Mouse (Mus musculus): ENCODE results near the gene Ddn.

Gene Ddn

GRCm38 (mm10) chr15:98809390-98809789 lies at the start of gene Ddn:
Ddn (minus strand) TSS chr15:98809490.
- in situ Hi-C loops (cut with MboI, MseI), result no loop called here

GRCm38 (mm10) chr15:98854214-98854613 lies 44.9 kb upstream of the Ddn start:
- in situ Hi-C loops (cut with MboI, MseI), result loop anchor here (25.0 kb wide), 1 partner anchor 908 kb away; the partner anchor contains the start of gene Cers5

GRCm38 (mm10) chr15:98853161-98853937 lies 44.1 kb upstream of the Ddn start:
- in situ Hi-C loops (cut with MboI, MseI), result loop anchor here (25.0 kb wide), 1 partner anchor 909 kb away; the partner anchor contains the start of gene Cers5

DNA sequence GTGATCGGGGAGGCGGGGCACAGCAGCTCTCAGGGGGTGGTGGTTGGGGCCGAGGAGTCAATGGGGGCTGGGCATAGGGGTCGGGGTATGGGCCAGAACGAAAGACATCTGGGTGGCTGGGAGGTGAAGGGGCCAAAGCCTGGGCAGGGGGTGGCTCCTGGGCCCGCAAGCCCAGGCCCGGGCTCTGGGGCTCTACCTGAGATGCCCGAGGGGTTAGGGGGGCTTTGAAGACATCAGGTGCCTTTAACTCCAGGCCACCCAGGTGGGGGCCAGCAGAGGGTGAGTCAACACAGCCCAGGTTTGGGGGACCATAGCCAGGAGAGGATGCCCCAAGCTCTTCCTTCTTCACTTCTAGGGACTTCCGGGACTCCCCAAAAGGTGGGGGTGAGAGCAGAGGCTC lies 43.4 kb upstream of the Ddn start:
- in situ Hi-C loops (cut with MboI, MseI), result loop anchor here (25.0 kb wide), 1 partner anchor 910 kb away; the partner anchor contains the start of gene Cers5

DNA sequence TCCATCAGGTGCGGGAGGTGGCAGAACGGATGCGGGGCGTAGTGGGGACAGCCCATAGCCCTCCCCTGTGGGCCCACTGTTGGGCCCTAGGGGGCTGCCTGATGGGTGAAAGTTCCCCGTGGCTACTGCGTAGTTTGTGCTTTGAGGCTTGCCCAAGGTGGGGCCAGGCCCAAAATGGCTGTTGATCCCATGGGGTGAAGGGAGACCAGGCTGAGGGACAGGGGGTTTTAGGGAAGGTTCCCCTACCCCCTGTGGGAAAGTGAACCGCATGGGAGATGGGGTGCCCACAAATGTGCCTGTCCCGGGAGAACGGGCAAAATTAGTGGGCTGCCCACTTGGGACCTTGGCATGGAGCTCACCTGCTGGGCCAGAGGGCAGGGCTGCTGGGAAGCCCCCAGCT lies 42.8 kb upstream of the Ddn start:
- in situ Hi-C loops (cut with MboI, MseI), result loop anchor here (25.0 kb wide), 1 partner anchor 910 kb away; the partner anchor contains the start of gene Cers5

DNA sequence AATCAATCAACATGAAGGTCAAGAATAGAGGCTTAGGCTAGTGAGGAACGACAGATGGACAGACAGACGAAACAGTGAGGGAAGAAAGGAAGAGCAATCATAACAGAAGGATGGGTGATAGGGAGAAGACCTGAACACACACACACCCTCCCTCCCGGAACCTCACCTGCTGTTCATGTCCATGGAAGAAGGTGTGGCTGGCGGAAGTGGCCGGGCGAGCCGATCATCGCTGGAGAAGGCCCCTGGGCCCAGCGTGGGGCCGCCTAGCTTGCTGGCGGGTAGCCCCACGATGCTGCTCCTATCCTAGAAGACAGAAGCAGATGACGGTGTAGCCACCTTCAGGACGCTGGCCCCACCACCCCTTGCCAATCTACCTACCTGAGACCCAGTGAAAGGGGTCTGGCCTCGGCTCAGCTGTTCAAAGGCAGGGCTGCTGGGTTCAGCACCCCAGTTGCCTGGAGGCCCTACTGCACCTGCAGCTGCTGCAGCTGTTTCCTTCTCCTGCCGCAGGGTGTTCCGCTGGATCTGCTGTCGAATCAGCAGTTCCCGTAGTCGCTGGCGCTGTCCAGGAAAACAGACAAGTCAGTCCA lies 42.0 kb upstream of the Ddn start:
- in situ Hi-C loops (cut with MboI, MseI), result loop anchor here (25.0 kb wide), 1 partner anchor 911 kb away; the partner anchor contains the start of gene Cers5

- in situ Hi-C loops (cut with MboI, MseI), result loop anchor here (25.0 kb wide), 1 partner anchor 912 kb away; the partner anchor contains the start of gene Cers5
Observed at GRCm38 (mm10) chr15:98850668-98851067, 41.4 kb upstream of the Ddn start.

DNA sequence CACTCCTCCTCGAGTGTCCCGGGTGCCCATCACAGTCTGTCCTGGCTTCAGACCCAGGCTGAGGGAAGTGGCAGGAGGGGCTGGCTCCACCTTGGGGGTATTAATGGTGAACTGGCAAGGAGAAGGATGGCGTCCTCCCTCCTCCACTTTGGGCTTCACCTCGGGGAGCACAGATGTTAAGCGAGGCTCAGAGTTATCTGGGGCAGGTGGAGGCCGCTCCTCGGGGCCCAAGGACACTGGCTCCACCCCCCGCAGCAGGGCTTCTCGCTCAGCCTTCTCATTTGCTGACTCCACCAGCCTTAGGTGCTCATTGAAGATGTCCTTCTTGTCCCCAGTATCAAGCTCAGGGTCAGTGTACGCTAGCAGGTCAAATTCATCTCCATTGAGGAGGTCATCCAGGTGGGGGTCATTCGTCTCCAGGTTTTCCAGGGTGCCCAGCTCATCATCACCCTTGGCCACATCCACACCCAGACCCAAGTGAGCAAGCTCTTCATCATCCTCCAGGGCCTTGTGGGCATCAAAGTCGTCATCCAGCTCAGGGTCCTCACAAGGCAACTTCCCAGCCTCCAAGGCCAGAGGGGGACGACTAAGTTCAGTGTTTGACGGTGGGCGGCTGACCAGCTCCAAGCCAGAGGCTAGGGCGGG lies 40.8 kb upstream of the Ddn start:
- in situ Hi-C loops (cut with MboI, MseI), result loop anchor here (25.0 kb wide), 1 partner anchor 912 kb away; the partner anchor contains the start of gene Cers5

- in situ Hi-C loops (cut with MboI, MseI), result no loop called here
Observed at GRCm38 (mm10) chr15:98849165-98849564, 39.9 kb upstream of the Ddn start.

DNA sequence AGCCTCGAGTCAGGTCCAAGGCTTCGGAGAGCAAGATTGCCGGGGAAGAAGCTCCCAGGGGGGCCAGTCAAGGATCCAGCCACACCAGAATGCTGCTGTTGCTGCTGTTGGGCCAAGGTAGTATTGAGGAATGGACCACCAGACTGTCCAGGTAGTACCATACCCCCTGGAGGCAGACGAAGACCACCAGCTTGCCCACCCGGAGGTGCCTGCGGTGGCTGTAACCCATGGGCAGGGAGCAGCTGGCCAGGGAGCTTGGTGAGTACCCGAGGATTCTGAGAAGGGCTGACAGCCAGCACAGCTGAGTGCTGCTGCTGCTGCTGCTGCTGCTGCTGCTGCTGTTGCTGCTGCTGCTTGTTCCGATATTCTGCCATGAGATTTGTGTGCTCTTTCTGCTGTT lies 36.9 kb upstream of the Ddn start:
- in situ Hi-C loops (cut with MboI, MseI), result no loop called here

DNA sequence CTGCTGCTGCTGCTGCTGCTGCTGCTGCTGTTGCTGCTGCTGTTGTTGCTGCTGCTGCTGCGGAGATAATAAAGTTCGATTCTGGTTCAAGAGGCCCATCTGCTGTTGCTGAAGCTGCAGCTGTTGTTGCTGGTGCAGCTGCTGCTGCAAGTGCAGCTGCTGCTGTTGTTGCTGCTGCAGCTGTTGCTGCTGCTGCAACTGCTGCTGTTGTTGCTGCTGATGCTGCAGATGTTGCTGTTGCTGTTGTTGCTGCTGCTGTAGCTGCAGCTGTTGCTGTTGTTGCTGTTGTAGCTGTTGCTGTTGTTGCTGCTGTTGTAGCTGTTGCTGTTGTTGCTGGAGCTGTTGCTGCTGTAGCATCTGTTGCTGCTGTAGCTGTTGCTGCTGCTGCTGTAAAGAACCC lies 35.9 kb upstream of the Ddn start:
- in situ Hi-C loops (cut with MboI, MseI), result no loop called here

GRCm38 (mm10) chr15:98843595-98844223 lies 34.4 kb upstream of the Ddn start:
- in situ Hi-C loops (cut with MboI, MseI), result no loop called here

DNA sequence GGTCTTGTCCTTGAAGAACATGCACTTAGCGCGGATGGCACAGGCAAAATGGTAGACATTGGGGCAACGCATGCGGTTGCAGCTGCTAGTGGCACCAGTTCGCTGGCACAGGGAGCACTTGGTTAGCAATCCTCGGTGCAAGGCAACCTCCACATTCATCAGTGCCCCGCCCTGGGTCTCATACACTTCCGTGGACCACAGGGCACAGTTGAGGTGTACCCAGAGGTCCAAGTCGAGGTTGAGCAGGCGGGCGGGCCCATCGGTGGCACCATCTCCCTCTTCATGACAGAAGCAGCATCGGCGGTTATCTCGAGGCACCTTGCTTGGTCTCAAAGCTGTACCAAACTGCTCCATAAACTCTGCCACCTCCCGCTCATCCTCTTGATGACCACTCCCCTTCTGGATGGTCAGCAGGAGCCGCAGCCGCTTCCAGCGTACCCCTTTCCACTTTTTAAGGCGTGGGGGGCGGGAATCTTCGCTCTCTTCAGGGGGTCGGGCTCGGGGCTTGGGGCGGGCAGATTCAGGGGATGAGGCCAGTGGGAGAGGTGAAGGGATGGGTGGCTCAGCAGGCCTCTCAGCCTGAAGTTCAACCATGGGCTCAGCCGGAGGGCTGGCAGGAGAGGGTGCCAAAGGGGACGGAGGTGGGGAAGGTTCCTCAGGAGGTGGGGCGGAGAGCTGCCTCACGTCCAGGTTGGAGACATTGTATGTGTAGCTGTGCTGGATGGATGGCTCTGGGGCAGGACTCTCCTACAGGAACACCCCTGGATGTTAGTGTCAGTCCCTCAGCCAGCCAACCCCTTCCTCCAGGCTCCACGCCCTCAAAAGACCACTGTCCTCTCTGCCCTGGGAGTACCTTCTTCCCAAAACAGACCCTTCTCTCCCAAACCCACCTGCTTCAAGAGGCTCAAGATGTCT lies 30.6 kb upstream of the Ddn start:
- in situ Hi-C loops (cut with MboI, MseI), result no loop called here

- in situ Hi-C loops (cut with MboI, MseI), result no loop called here
Observed at GRCm38 (mm10) chr15:98839161-98839560, 29.9 kb upstream of the Ddn start.

GRCm38 (mm10) chr15:98837743-98838103 lies 28.4 kb upstream of the Ddn start:
- in situ Hi-C loops (cut with MboI, MseI), result no loop called here

GRCm38 (mm10) chr15:98837006-98837742 lies 27.9 kb upstream of the Ddn start:
- in situ Hi-C loops (cut with MboI, MseI), result no loop called here

DNA sequence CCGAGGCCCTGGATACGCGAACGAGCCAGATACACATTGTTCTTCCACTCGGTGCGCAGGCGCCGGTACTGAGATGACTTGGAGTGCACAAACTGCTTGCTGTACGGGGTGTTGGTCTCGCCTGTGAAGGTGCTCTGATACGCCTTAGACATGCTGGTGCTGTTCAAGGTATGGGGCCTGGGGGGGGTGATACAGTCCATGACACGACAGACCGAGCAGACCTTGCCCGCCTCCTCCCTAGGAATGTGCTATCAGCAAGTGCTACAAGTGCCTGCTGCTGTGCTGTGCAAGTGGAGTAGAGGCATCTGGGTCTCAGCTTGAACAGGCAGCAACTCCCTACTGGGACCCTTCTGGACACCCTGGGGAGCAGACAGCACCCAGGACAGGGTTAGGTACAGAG lies 26.0 kb upstream of the Ddn start:
- in situ Hi-C loops (cut with MboI, MseI), result no loop called here

GRCm38 (mm10) chr15:98834059-98834458 lies 24.8 kb upstream of the Ddn start:
- in situ Hi-C loops (cut with MboI, MseI), result no loop called here

DNA sequence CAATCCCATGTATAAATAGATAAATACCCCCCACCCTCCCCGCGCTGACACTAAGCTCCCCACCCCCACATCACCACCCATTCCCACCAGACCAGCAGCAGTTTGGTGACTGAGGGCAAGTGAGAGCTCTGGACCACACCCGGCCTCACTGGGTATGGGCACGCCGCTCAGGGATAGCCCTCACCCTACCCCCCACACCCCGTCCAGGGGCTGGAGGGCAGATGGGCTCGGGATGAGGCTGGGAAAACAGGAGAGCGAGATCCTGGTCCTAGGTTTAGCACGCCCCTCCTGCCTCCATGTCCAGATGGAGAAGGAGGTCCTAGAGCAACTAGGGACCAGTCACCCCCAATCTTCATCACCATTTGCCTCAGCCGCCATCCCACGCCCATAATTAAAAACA lies 24.0 kb upstream of the Ddn start:
- in situ Hi-C loops (cut with MboI, MseI), result no loop called here

All from regulatory T cell (primary cell).